Mouse (Mus musculus): ENCODE measurements around the gene Ccdc85b.

Gene Ccdc85b

DNA sequence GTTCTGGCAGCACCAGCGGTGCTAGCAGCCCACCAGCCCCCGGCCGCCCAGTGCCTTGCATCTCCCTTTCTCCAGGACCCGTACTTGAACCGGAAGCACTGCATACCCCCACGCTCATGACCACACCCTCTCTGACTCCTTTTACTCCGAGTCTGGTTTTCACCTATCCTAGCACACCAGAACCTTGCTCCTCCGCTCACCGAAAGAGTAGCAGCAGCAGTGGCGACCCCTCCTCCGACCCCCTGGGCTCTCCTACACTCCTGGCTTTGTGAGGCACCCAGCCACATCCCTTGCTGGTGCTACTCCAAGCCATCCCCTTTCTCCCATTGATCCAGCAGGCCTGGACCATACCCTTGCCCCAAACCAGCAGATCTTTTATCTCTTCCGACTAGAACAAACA is 2.7 kb downstream of the Ccdc85b start:
- DNase-seq: no peak

GRCm38 (mm10) chr19:5451766-5452165 is 5.9 kb downstream of the Ccdc85b start:
- no peak for DNase-seq

DNA sequence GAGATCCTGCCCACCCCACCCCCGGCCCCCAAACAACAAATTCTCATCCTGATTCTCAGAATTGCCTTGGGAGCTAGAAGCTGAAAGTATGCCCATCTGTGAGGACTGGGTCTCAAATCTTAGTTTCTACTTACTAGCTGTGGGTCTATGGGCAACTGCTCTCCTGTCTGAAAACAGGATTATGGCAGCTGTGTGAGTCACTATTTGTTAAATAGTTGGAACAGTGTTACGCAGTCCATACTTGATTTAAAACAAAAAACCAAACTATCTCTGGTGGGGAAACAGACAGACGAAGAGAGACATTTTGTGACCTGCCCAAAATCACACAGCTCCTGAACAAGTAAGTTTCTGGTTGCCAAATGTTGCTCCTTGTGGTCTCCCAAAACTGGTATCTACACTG is 8.0 kb downstream of the Ccdc85b start:
- no peak for DNase-seq

- no peak for DNase-seq
Measured at GRCm38 (mm10) chr19:5448354-5449150, 9.1 kb downstream of the Ccdc85b start.

DNA sequence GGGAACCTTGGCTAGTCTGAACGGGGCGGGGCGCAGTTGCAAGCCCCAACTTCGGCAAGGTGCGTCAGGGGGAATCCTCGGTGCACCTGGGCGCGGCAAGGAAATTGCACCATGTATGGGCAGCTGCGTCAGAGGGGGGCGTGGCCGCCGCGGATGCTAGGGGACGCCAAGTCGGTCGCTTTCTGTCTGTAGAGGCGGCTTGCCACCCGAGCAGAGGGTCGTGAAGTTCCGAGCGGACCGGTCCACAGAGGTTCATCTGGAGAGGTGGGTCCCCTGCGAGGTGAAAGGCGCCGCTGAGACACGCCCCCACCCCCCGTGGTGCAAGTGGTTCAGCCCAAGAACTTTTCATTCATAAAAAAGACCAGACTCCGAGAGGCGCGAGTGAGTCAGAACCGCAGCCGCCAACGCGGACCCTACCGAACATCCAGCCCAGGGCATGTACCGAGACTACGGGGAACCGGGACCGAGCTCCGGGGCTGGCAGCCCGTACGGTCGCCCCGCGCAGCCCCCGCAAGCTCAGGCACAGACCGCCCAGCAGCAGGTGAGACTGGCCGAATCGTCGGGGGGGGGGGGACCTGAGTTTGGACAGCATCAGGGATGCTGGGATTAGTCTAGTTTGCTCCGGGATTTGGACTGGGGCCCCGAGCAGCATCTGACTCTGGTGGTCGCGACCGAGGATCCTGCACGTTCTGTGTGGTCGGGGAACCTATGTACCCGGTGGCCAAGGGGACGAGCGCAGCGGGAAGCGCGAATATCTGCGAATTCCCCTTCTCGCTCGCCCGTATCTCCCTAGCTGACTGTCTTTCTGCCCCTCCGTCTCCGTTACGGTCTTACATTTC is 10.0 kb downstream of the Ccdc85b start, which contains the start of gene Fosl1:
Gene Fosl1 (plus strand): TSS at position 33 of the 839 bp plus-strand sequence.
- peak; percentile 74 to 81 for DNase-seq

- DNase-seq: no peak
Measured at GRCm38 (mm10) chr19:5445747-5446146, 11.9 kb downstream of the Ccdc85b start.

DNA sequence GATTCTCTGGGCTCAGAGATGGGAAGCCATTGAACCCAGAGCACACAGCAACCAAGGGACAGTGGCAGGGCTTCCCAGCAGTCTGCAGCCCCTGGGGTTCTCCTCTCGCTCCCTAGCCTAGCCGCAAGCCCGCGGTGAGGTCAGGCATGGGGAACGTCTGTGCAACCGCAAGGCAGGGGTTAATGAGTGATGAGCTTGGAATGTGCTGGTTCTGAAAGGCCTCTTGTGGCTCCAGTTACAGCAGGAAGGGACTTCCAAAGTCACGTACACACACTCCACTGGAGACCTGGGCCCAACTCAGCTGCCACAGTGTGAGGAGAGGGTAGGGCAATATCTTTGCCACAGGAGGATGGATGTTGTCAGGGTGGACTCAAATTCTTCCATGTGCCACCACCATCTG is 12.7 kb downstream of the Ccdc85b start:
- no peak for DNase-seq

- no peak for DNase-seq
Measured at GRCm38 (mm10) chr19:5444371-5444908, 13.3 kb downstream of the Ccdc85b start.

- no peak for DNase-seq
Measured at GRCm38 (mm10) chr19:5433951-5434350, 23.7 kb downstream of the Ccdc85b start.

DNA sequence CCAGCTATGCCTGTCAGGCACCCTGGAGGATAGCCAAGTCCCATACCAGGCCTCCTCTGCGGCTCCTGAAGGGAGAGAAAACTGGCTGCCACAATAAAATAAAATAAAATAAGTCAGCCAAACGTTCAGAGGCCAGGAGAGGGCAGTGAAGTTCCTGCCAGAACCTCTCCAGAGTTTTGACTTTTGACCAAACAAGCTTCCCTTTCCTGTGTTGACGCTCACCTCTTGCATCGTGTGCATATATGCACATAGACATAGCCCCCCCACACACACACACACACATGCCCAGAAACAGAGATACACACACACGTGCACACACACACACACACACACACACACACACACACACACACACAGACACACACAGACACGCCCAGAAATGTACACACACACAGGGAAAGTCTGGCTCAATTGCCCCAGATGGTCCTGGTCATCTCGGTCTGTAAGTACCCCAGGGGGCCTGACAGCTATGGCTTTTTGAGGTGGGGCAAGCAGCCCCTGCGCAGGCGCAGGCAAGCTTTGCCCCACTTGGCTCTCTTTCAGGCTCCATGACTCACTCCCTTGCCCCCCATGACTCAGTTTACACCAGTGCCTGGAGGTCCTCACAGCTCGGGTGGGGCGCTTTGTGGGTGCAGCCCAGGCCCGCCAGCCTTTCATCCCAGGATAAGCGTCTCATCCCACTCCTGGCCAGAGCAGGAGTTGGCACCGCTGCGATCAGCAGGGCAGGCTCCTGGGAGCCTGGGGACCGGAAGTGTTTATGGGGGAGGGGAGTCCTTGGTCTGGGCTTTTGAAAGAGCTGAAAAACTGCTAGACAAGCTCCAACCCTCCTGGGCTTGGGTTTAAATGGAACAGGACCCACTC is 24.5 kb downstream of the Ccdc85b start:
- DNase-seq: peak in 1 of 2 experiments; percentile 55

DNA sequence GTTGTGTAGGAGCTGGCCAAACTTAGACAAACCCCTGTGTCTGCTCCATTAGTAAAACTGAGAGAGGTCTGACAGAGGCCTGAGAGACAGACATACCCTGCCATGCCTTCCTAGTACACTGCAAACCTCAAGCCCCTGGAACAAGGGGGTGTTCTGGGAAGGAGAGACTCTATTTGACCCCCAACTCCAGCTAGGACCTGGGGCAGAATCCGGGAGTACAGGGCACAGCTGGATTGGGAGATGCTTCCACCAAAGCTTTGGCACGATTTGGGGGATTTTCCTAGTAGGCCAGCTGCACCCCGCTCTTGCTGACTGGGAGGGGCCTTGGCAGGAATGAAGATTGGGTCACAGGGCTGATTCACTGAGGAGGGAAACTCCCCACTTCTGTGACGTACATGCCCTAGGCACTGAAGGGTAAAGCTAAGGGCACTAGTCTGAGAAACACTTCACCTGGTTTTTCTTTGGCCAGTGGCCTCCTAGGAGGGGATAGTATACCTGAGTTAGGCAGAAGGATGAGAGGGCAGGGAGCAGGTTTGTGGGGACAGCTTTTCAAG is 25.7 kb downstream of the Ccdc85b start:
- no peak for DNase-seq

DNA sequence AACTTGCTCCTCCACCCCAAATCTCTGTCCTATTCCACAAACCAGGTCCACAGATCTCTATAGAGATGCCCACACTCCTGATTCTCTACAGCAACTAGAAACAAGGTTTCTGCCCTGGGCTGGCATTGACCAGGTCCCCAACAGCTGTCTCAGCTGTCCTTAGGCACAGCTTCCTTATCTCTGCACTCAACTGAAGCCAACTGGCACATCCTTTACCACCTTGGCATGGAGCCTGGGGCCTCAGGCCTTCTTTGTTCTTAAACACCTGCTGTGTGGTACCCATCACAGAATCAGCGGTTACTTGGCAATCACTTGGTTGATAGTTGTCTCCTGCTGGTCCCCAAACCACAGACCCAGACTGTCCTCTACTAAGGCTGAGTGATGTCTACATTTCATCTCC is 27.3 kb downstream of the Ccdc85b start:
- DNase-seq: peak in 1 of 2 experiments; percentile 49

GRCm38 (mm10) chr19:5429806-5430205 is 27.9 kb downstream of the Ccdc85b start:
- DNase-seq: peak; percentile 78 to 81

DNA sequence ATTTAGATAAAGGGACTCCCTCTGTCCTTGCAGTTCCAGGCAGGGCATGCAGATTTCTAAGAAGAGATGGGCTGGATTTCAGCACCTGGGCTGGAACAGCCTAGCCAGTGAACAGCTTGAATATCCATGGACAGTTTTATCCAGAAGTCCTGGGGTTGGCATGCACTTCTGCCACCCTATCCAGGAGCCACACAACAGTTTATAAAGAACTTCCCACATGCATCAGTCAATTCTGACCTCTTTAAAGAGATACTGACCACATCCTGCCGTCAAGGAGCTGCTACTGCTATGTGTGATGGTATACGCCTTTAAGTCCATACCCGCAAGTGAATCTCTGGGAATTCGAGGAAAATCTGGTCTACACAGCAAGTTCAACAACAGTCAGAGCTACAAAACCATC is 28.5 kb downstream of the Ccdc85b start:
- DNase-seq: no peak

DNA sequence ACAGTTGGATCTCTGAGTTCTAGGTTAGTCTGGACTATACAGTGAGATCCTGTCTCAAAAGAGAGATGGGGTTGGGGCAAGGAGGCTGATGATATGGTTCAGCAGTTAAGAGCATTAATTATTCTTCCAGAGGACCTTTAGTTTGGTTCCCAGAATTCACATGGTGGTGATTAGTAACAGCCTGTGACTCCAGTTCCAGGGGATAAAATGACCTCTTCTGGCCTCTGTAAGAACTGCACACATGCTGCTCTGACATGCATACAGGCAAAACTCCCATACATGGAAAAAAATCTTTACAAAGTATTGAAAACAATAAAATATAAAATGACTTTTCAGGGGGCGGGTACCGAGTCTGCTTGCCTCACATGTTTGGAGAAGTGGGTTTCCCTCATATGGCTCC is 29.6 kb downstream of the Ccdc85b start:
- DNase-seq: peak in 1 of 2 experiments; percentile 55

DNA sequence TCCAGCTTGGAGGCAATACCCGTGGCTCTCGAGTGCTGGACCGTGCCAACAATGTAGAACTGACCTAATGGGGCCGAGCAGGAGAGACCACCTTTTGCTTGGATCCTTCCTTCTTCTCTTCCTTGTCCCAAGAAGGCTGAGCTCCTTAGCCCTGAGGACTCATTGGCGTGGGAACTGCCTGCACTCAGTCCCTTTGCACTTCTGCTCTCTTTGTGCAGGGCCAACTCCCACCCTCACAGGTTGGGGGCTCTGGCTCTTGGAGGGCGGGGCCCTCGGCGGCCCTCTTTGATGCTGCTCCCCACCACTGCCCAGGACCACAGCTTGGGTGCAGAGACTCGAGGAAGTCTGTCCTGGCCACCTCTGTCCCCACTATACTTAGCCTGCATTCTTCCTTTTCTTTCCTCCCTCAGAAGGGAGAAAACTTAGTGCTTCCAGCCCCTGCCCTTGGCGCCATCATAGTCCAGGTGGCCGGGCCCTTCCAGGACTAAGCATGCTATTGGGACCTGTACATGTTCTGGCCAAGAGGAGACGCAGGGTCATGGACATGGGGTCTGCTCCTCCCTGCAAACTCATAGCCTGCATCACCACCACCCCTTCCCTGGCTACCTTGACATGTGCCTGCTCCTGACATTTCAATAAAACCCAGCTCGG is 30.9 kb downstream of the Ccdc85b start:
- DNase-seq: no peak

GRCm38 (mm10) chr19:5425906-5426565 is 31.7 kb downstream of the Ccdc85b start:
- peak in 1 of 2 experiments; percentile 46 for DNase-seq

- DNase-seq: peak; percentile 97 to 98
Measured at GRCm38 (mm10) chr19:5424782-5425741, 32.6 kb downstream of the Ccdc85b start, which contains the start of the genes Drap1 and AI837181. Drap1 (minus strand) TSS chr19:5424979. AI837181 (plus strand) TSS chr19:5425144.

DNA sequence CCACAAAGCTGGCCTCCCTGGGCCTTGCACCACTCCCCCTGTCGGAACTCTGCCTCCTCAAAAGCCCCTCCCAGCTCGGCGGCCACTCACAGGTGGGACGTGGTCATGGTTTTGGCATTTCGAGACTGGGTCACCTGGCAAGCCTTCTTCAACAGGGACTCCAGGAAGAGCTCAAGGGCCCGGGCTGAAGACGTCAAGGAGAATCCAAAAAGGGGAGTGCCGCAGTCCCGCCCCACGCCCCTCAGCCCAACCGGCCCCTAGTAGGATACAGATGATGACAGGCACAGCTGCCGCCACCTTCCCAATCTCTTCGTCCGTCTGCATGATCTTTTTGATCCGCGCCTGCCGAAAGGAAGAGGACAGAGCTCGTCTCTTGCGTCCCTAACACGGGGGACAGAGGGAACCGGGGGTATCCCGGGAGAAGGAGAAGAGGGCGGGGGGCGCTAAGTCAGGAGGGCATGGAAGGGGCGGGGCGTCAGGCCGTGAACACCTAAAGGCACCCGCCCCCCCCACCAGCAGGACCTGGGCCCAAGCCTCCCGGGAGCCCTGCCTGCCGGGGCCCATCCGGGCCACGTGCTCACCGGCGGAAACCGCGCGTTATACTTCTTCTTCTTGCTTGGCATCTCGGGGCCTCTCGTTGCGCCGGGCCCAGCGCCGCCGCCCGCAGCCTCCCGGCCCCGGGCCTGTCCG is 33.5 kb downstream of the Ccdc85b start:
- peak; percentile 80 to 84 for DNase-seq
